Comparison of ENCODE assay signal across 8 mouse cellular contexts in the genomic region with DNA sequence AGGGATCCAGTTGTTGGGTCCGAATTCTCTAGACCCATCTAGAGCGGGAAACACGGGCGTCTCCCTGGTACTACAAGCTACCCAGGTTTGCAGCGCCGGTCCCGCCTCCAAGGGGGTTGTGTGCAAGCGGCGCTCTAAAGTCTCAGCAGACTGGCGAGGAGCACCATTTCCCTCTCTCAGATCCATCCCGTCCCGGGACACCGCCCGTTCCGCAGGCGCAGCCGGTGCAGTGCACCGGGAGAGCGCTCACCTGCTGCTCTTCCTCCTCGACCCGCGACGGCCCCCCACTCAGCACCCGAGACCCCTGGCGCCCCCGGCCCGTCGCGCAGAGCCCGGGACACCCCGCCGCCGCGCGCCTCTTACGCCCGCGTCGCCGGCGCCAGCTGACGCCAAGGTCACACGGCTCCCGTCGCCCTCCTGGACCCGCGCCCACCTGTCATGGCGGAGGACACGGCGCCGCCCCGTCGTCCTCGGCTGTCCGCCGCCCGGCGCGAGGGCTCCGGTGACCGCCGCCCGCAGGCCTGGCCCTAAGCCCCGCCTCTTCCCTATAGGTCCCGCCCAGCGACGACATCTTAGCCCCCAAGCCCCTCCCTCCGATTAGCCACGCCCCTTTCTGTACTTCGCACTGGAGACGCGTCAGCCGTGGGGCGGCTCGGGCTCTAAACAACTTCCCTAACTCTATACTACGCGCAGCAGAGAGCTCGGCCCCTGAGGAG. TPM values are rescaled to one million over a fixed set of nuclear protein-coding genes. Genes with fewer than 3 reads are reported as not detected.
A peak's percentile ranks its signal among the peaks of the same experiment; 100 is the strongest.
DNase-seq lines count a peak whose midpoint lies in the region; ATAC-seq and TF ChIP-seq lines count a peak whose summit lies in the region.

A gene (minus strand): TSS at position 534 of the 716 bp plus-strand sequence.

- peaks cover 32% of the 10 kb centered on the region for H3K27me3 ChIP-seq in CH12.LX (replicated peaks)
- H3K27me3 ChIP-seq in forebrain, embryonic 11.5 days (ENCODE audit: control insufficient read depth, insufficient read depth, low read length): peaks cover 2% of the 10 kb centered on the region; the same call in 1 of the 2 replicates
- no peaks in the 10 kb centered on the region for H3K27me3 ChIP-seq in heart, embryonic 16.5 days (ENCODE audit: control insufficient read depth, insufficient read depth, low read length)
- H3K27me3 ChIP-seq in liver, embryonic 15.5 days: peaks cover 17% of the 10 kb centered on the region; the same call in 1 of the 2 replicates
- H3K27me3 ChIP-seq in neural tube, embryonic 12.5 days (replicated peaks): peaks cover 17% of the 10 kb centered on the region

- no peaks in the 10 kb centered on the region for H3K9me3 ChIP-seq in CH12.LX (replicated peaks; ENCODE audit: low read length)
- H3K9me3 ChIP-seq in forebrain, embryonic 11.5 days (ENCODE audit: control insufficient read depth, low read length): no peaks in the 10 kb centered on the region
- H3K9me3 ChIP-seq in heart, embryonic 16.5 days (replicated peaks; ENCODE audit: control insufficient read depth, low read length): no peaks in the 10 kb centered on the region
- H3K9me3 ChIP-seq in liver, embryonic 15.5 days (replicated peaks): no peaks in the 10 kb centered on the region
- no peaks in the 10 kb centered on the region for H3K9me3 ChIP-seq in neural tube, embryonic 12.5 days

- DNase-seq in CH12.LX (ENCODE audit: extremely low read depth): peak; percentile 95
- DNase-seq in c-Kit-positive CD71-positive TER-119-negative erythroid progenitor cells, embryonic 14.5 days (ENCODE audit: low read depth): peak; percentile 96
- peak; percentile 95 for DNase-seq in forebrain, embryonic 11.5 days (ENCODE audit: low spot score)
- peak; percentile 97 to 99 for DNase-seq in kidney, postnatal 36 days
- peak; percentile 77 for DNase-seq in telencephalon, adult 2 months (ENCODE audit: low read depth, low spot score)

- peak within 1 kb of the TSS; percentile 58 for H3K9ac ChIP-seq in CH12.LX (ENCODE audit: insufficient read depth, low read depth)
- peak within 1 kb of the TSS; percentile 69 for H3K9ac ChIP-seq in forebrain, embryonic 11.5 days (ENCODE audit: low read length)
- H3K9ac ChIP-seq in heart, embryonic 16.5 days (ENCODE audit: low read length): peak within 1 kb of the TSS; percentile 95
- peak within 1 kb of the TSS; percentile 65 for H3K9ac ChIP-seq in liver, embryonic 15.5 days
- H3K9ac ChIP-seq in neural tube, embryonic 12.5 days: peak within 1 kb of the TSS; percentile 73

- peak; percentile 66; the same call in 1 of the 2 replicates for TF ChIP-seq POLR2A in CH12.LX (IDR thresholded peaks at IDR 0.05; ENCODE audit: low read depth, low read length)

- TF ChIP-seq CTCF in CH12.LX (conservative IDR thresholded peaks at IDR 0.05 in 1 of 2, IDR thresholded peaks at IDR 0.05 in 1 of 2; ENCODE audit: low read depth in 2 of 2, low read length in 2 of 2): no peak

- H3K4me2 ChIP-seq in CH12.LX (ENCODE audit: insufficient read depth, low read depth, poor library complexity, severe bottlenecking): peak within 1 kb of the TSS; percentile 96
- H3K4me2 ChIP-seq in forebrain, embryonic 11.5 days (ENCODE audit: low read depth, low read length, severe bottlenecking): peak within 1 kb of the TSS; percentile 87
- peak within 1 kb of the TSS; percentile 76 for H3K4me2 ChIP-seq in heart, embryonic 16.5 days (ENCODE audit: low read depth, low read length)
- peak within 1 kb of the TSS; percentile 89 for H3K4me2 ChIP-seq in liver, embryonic 15.5 days
- peak within 1 kb of the TSS; percentile 97 for H3K4me2 ChIP-seq in neural tube, embryonic 12.5 days (replicated peaks)

- no peaks in the 10 kb centered on the region for H3K79me2 ChIP-seq in CH12.LX (replicated peaks; ENCODE audit: control insufficient read depth, extremely low read depth, insufficient read depth, poor library complexity, severe bottlenecking)

- TF ChIP-seq RAD21 in CH12.LX (IDR thresholded peaks at IDR 0.05; ENCODE audit: low read depth, low read length): no peak

- peaks cover 0 to 21% of the 10 kb centered on the region in 2 experiments; a peak in 2 of 4 replicates for H3K4me1 ChIP-seq in CH12.LX (ENCODE audit: control insufficient read depth in 1 of 2, insufficient read depth in 2 of 2)
- H3K4me1 ChIP-seq in forebrain, embryonic 11.5 days (replicated peaks; ENCODE audit: control insufficient read depth, insufficient read depth, low read length): peaks cover 10% of the 10 kb centered on the region
- H3K4me1 ChIP-seq in heart, embryonic 16.5 days (ENCODE audit: control insufficient read depth, insufficient read depth, low read length): peaks cover 43% of the 10 kb centered on the region
- H3K4me1 ChIP-seq in liver, embryonic 15.5 days (replicated peaks): peaks cover 31% of the 10 kb centered on the region
- H3K4me1 ChIP-seq in neural tube, embryonic 12.5 days: peaks cover 26% of the 10 kb centered on the region

- in situ Hi-C loops in CH12.LX (cut with MboI; ENCODE audit: low pct_ligation_motif_present, low pct_unique_long_range_greater_than_20kb, low sequenced_read_pairs): no loop called here

- H3K36me3 ChIP-seq in CH12.LX (replicated peaks in 1 of 2; ENCODE audit: control insufficient read depth in 1 of 2, insufficient read depth in 1 of 2, low read length in 1 of 2): no peaks in the 10 kb centered on the region
- no peaks in the 10 kb centered on the region for H3K36me3 ChIP-seq in forebrain, embryonic 11.5 days (ENCODE audit: control insufficient read depth, insufficient read depth, low read length)
- H3K36me3 ChIP-seq in heart, embryonic 16.5 days (ENCODE audit: control insufficient read depth, insufficient read depth): no peaks in the 10 kb centered on the region
- H3K36me3 ChIP-seq in liver, embryonic 15.5 days (replicated peaks): no peaks in the 10 kb centered on the region
- no peaks in the 10 kb centered on the region for H3K36me3 ChIP-seq in neural tube, embryonic 12.5 days

- dilution Hi-C loops in CH12.LX (cut with MboI; ENCODE audit: extremely low pct_ligation_motif_present, extremely low pct_unique_long_range_greater_than_20kb, low sequenced_read_pairs): no loop called here

- H3K27ac ChIP-seq in CH12.LX (ENCODE audit: insufficient read depth, low read depth): no peak within 1 kb of the TSS
- H3K27ac ChIP-seq in forebrain, embryonic 11.5 days (ENCODE audit: low read depth, low read length): no peak within 1 kb of the TSS
- peak within 1 kb of the TSS; percentile 95 for H3K27ac ChIP-seq in heart, embryonic 16.5 days (ENCODE audit: low read length)
- peak within 1 kb of the TSS; percentile 77 for H3K27ac ChIP-seq in liver, embryonic 15.5 days (replicated peaks)
- H3K27ac ChIP-seq in neural tube, embryonic 12.5 days: no peak within 1 kb of the TSS

- ATAC-seq in forebrain, embryonic 11.5 days (replicated peaks; ENCODE audit: low FRiP score): peak; percentile 92
- ATAC-seq in heart, embryonic 16.5 days (replicated peaks; ENCODE audit: extremely low read depth, insufficient read depth, low FRiP score): peak; percentile 92
- ATAC-seq in liver, embryonic 15.5 days (ENCODE audit: insufficient read depth): peak; percentile 85
- ATAC-seq in neural tube, embryonic 12.5 days (ENCODE audit: low FRiP score, low read depth): peak; percentile 88

- no peak for TF ChIP-seq EP300 in CH12.LX (IDR thresholded peaks at IDR 0.05; ENCODE audit: low read length)

- H3K4me3 ChIP-seq in CH12.LX (replicated peaks in 1 of 3; ENCODE audit: low read depth in 2 of 3, low read length in 2 of 3, poor library complexity in 1 of 3): peak within 1 kb of the TSS; percentile 48 to 85 (median 64)
- H3K4me3 ChIP-seq in forebrain, embryonic 11.5 days (ENCODE audit: low read depth, low read length): peak within 1 kb of the TSS; percentile 59
- H3K4me3 ChIP-seq in heart, embryonic 16.5 days (ENCODE audit: low read length): peak within 1 kb of the TSS; percentile 86
- H3K4me3 ChIP-seq in liver, embryonic 15.5 days (replicated peaks): peak within 1 kb of the TSS; percentile 65
- peak within 1 kb of the TSS; percentile 76 for H3K4me3 ChIP-seq in neural tube, embryonic 12.5 days

- under 1% methylated on average over 76 of the region's 78 CpGs for WGBS in forebrain, embryonic 11.5 days
- under 1% methylated on average over 78 of the region's 78 CpGs for WGBS in heart, embryonic 16.5 days
- under 1% methylated on average over 78 of the region's 78 CpGs for WGBS in liver, embryonic 15.5 days (ENCODE audit: insufficient replicate concordance)
- 1% methylated on average over 78 of the region's 78 CpGs for WGBS in neural tube, embryonic 12.5 days

TF ChIP-seq in CH12.LX, 34 proteins besides CTCF, POLR2A, EP300 and RAD21 (continues in another document):
- TF ChIP-seq TCF12 (IDR thresholded peaks at IDR 0.05; ENCODE audit: low read depth, low read length) (no peak; the same call in 1 of the 2 replicates), TBP (conservative IDR thresholded peaks at IDR 0.05; ENCODE audit: low read depth, low read length) (0 out of 2 replicates have a peak, but pooled peaks have one; percentile 20), JUND (conservative IDR thresholded peaks at IDR 0.05; ENCODE audit: low read depth, low read length) (no peak), CHD2 (IDR thresholded peaks at IDR 0.05; ENCODE audit: low read length) (no peak), E2F4 (IDR thresholded peaks at IDR 0.05; ENCODE audit: insufficient replicate concordance, low read depth, low read length) (no peak), ZMIZ1 (IDR thresholded peaks at IDR 0.05; ENCODE audit: low read depth, low read length) (0 out of 2 replicates have a peak, but pooled peaks have one; percentile 29), MAFK (IDR thresholded peaks at IDR 0.05; ENCODE audit: insufficient replicate concordance, low read length) (no peak), USF2 (conservative IDR thresholded peaks at IDR 0.05; ENCODE audit: low read depth, low read length) (no peak), SIN3A (IDR thresholded peaks at IDR 0.05; ENCODE audit: low read length) (no peak; the same call in 1 of the 2 replicates), JUN (IDR thresholded peaks at IDR 0.05; ENCODE audit: insufficient read depth, low read depth, low read length) (no peak), BHLHE40 (IDR thresholded peaks at IDR 0.05; ENCODE audit: low read depth, low read length) (no peak), NELFE (IDR thresholded peaks at IDR 0.05; ENCODE audit: low read depth, low read length) (no peak; the same call in none of the 2 replicates), UBTF (IDR thresholded peaks at IDR 0.05; ENCODE audit: low read depth, low read length) (no peak), SMC3 (IDR thresholded peaks at IDR 0.05; ENCODE audit: low read depth, low read length) (no peak)

RNA-seq across cellular contexts. Expression of the gene that starts here (rescaled TPM):
- total RNA-seq in CH12.LX (2012; rRNA removed) (4.9 and 5.2 TPM in 2 replicates), CH12.LX (2014; rRNA removed) (3.8 and 3.9 TPM in 2 replicates)
- polyA plus RNA-seq in CH12.LX (2012; ENCODE audit: insufficient read length, low read depth): 5.7 and 9.3 TPM in 2 replicates
- 18.9 and 19.6 TPM in 2 replicates for polyA plus RNA-seq in forebrain, embryonic 11.5 days (2014; fragmentation: Nextera tagmentation; extraction: Ambion mirVana)
- polyA plus RNA-seq in heart, embryonic 16.5 days (2015; fragmentation: Nextera tagmentation; extraction: Ambion mirVana): 143 and 144 TPM in 2 replicates
- 15.0 and 16.7 TPM in 2 replicates for polyA plus RNA-seq in liver, embryonic 15.5 days (2015; fragmentation: Nextera tagmentation; extraction: Ambion mirVana)
- polyA plus RNA-seq in neural tube, embryonic 12.5 days (2016; fragmentation: Nextera tagmentation; extraction: Ambion mirVana): 29.0 and 32.0 TPM in 2 replicates

Comparison
In these comparisons a context has a peak if more than half of its experiments do, and no peak if none do; other contexts are left out.
1. H3K27ac ChIP-seq: peak in heart, embryonic 16.5 days (single experiment) and liver, embryonic 15.5 days (single experiment); none in CH12.LX (single experiment), forebrain, embryonic 11.5 days (single experiment) and neural tube, embryonic 12.5 days (single experiment).
2. Peak in every context shown above with its lines, with median percentiles within 50 percentile points of each other: DNase-seq, H3K4me2 ChIP-seq, H3K4me3 ChIP-seq, H3K9ac ChIP-seq and ATAC-seq.